Mouse (Mus musculus) Patski (cell line): ENCODE measurements around the gene 1700001K19Rik. TPM values are rescaled to one million over a fixed set of nuclear protein-coding genes. Genes with fewer than 3 reads are reported as not detected.
"Not testable (repeated sequence)": the region's sequence is repeated elsewhere in the genome, so short reads cannot be mapped to it uniquely, and the experiment has no call there.

Experiments used
- ATAC-seq: fragments of 100-300 bp; one replicate; pipeline ENCODE4 v1.8.0; 2021
- CTCF ChIA-PET: fragments of 350-600 bp; sonication (Branson Sonifier 250); formaldehyde crosslinking; loops from one replicate; lab custom pipeline; 2022; ENCODE audit warnings: inconsistent platforms; lab: Charles Lee
- POLR2A ChIA-PET: fragments of 350-600 bp; sonication (Branson Sonifier 250); formaldehyde crosslinking; loops from one replicate; lab custom pipeline; 2022; ENCODE audit warnings: antibody characterized with exemption, inconsistent platforms; lab: Charles Lee
- DNase-seq: peaks from one replicate; pipeline ENCODE4 v3.0.0-alpha.2; 2011; ENCODE audit warnings: low read depth, low spot score
- H3K27me3 ChIP-seq: fragments of 371-371 bp; one replicate; pipeline ENCODE4 v1.5.1; 2021
- CTCF ChIP-seq: fragments of 100-300 bp; IDR thresholded peaks from one replicate; pipeline ENCODE4 v1.5.1; 2021
- in situ Hi-C: fragments of 300-500 bp; cut with MboI; formaldehyde crosslinking; loops from 3 replicates; pipeline ENCODE4 v1.11.1; 2018; ENCODE audit warnings: low pct_unique_long_range_greater_than_20kb, mixed read lengths
- polyA plus RNA-seq: library from polyadenylated mRNA; unstranded; gene quantifications from one replicate; pipeline ENCODE4 v1.2.3, GENCODE M21; 2021

The 1700001K19Rik gene
- polyA plus RNA-seq, 1 experiment from 2014 or later = 0.12 TPM

GRCm38 (mm10) chr12:110696173-110696974 lies 14.0 kb upstream of the 1700001K19Rik start:
- TF ChIP-seq CTCF = no peak
- CTCF ChIA-PET = no interaction called here
- in situ Hi-C loops = no loop called here
- no peaks in the 10 kb centered on the region for H3K27me3 ChIP-seq
- ATAC-seq (peak; percentile 85), DNase-seq (peak; percentile 73)
- POLR2A ChIA-PET = no interaction called here

DNA sequence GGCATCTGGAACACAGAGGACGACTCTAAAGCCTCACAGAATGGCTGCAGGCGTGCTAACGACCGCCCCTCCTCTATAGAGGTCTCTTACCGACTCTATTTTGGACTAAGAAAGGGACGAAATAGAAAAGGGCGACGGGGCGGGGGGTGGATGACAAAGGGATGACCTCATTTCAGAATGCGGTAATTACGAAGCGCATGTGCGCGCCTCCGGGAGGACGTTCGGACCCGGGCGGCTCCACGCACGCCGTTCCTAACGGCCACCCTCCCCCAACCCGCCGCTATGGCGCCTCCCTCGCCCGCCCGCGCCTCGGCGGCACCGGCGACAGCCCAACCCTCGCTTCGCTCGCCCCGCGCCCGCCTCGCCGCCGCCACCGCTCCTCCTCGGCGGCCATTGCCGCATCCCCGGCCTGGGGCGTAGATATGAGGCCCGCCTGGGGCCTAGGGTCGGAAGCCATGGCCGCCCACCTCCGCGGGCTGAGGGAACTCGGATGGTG lies 13.3 kb upstream of the 1700001K19Rik start:
- POLR2A ChIA-PET = interaction anchor here (0.6 kb wide), 1 partner anchor 42 kb away, joined by 3 read pairs; the partner anchor contains the start of gene Wdr20
- CTCF ChIA-PET = no interaction called here
- peak; percentile 45 for ATAC-seq
- H3K27me3 ChIP-seq = no peaks in the 10 kb centered on the region
- DNase-seq = no peak
- no peak for TF ChIP-seq CTCF
- in situ Hi-C loops = no loop called here

DNA sequence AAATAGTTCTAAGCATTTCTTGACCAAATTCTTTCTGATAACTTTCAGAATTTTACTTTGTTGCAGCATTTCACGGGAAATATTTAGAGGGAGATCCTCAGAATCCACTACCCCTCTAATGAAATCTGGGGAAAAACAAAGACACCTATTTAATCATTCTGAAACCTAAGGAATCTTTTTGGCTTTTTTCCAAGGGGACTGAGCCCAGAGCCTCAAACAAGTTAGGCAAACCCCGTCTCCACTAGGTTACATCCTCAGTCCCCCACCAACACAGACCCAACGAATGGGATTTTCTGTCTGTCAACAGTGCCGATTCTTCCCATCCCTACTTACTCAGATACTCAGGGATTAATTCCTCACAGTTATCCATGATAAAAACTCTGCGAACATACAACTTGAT lies 11.0 kb upstream of the 1700001K19Rik start:
- H3K27me3 ChIP-seq, in situ Hi-C loops, ATAC-seq, CTCF ChIA-PET, DNase-seq, POLR2A ChIA-PET: not testable (repeated sequence)

DNA sequence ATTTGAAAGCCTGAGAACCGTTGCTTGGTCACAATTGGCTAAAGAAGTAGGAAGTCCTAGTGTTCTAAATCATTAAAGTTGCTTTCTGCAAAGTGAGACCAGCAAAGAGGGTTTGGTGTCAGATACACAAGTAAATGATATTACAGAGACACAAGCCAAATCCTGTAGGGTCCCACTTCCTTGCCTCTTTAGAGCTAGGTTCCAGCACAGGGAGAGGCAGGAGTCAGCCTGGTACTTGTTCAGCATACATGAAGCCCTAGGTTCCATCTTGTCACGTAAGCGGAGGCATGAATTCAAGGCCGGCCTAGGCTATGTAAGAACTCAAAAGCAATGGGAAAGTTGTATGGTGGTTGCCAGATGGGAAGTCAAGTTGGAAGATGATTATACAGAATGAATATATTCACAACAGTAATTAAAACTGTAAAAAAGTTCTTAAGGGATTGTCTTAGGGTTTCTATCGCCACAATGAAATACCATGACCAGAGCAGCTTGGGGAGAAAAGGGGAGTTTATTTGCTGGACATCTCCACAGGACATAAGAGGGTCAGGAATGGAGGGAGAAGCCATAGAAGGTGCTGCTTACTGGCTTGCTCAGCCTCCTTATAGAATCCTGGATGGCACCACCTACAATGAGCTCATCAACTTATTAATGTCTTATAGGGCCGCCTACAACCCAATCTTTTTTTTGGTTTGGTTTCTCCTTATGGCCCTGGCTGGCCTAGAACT lies 7.7 kb upstream of the 1700001K19Rik start:
- no peak for TF ChIP-seq CTCF
- in situ Hi-C loops = loop anchor here (10.0 kb wide), 1 partner anchor 155 kb away; the partner anchor contains the start of gene Mok
- no peak for DNase-seq
- H3K27me3 ChIP-seq = no peaks in the 10 kb centered on the region
- POLR2A ChIA-PET = no interaction called here
- CTCF ChIA-PET = no interaction called here
- no peak for ATAC-seq

DNA sequence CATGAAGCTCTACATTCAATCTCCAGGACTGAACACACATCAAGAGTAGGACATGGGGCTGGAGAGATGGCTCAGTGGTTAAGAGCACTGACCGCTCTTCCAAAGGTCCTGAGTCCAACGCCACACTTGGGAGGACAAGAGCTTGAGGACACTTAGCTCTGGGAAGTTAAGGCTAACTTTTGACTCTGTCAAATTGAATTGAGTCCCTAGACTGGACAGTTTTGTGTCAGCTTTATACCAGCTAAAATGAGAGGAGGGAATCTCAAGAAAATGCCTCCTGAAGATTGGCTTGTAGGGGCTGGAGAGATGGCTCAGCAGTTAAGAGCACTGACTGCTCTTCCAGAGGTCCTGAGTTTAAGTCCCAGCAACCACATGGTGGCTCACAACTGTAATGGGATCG lies 6.5 kb upstream of the 1700001K19Rik start:
- POLR2A ChIA-PET = interaction anchor here (0.6 kb wide), 2 partner anchors 29 to 82 kb away, joined by 3 read pairs; no protein-coding TSS in a partner anchor
- CTCF ChIA-PET = interaction anchor here (1.4 kb wide), 1 partner anchor 10 kb away, joined by 3 read pairs; no protein-coding TSS in a partner anchor
- not testable (repeated sequence) for ATAC-seq, H3K27me3 ChIP-seq, DNase-seq
- in situ Hi-C loops = loop anchor here (10.0 kb wide), 1 partner anchor 156 kb away; the partner anchor contains the start of gene Mok

GRCm38 (mm10) chr12:110687894-110688734 lies 5.7 kb upstream of the 1700001K19Rik start:
- no peak for TF ChIP-seq CTCF
- CTCF ChIA-PET = interaction anchor here (1.4 to 1.6 kb wide), 2 partner anchors 9 to 13 kb away, joined by 3 to 4 read pairs; no protein-coding TSS in a partner anchor
- in situ Hi-C loops = loop anchor here (10.0 kb wide), 1 partner anchor 157 kb away; the partner anchor contains the start of gene Mok
- DNase-seq (peak; percentile 69), ATAC-seq (peak; percentile 80)
- H3K27me3 ChIP-seq = no peaks in the 10 kb centered on the region
- POLR2A ChIA-PET = interaction anchor here (0.6 kb wide), 1 partner anchor 81 kb away, joined by 3 read pairs; no protein-coding TSS in a partner anchor

GRCm38 (mm10) chr12:110683580-110683979 lies 1.2 kb upstream of the 1700001K19Rik start:
- ChIA-PET CTCF (no interaction called here), POLR2A (no interaction called here)
- TF ChIP-seq CTCF = no peak
- H3K27me3 ChIP-seq = no peaks in the 10 kb centered on the region
- in situ Hi-C loops = loop anchor here (10.0 kb wide), 1 partner anchor 161 kb away; the partner anchor contains the start of gene Mok
- DNase-seq (no peak), ATAC-seq (no peak)

DNA sequence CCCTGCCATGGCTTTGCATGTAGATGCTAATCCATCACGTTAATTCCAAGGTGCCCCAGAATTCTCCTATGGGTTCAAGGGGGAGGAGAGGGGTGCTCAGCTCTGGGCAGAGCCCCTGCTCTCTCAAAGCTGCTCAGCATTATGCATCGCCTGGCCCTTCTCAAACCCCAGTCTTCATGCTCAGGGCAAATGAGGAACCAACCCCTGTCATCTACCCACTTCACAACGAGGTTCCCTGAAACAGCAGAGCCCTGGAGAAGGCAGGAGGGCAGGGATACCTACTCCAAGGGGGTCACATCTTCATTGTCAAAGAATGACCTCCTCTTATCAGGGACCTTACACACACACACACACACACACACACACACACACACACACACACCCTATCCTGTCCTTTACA lies 541 bp downstream of the 1700001K19Rik start:
- no peak for ATAC-seq
- ChIA-PET CTCF (interaction anchor here (1.9 kb wide), 1 partner anchor 21 kb away, joined by 5 read pairs; the partner anchor contains the start of gene Hsp90aa1), POLR2A (no interaction called here)
- no peak for DNase-seq
- H3K27me3 ChIP-seq = no peaks in the 10 kb centered on the region
- no peak for TF ChIP-seq CTCF
- in situ Hi-C loops = loop anchor here (10.0 kb wide), 1 partner anchor 163 kb away; the partner anchor contains the start of gene Mok

DNA sequence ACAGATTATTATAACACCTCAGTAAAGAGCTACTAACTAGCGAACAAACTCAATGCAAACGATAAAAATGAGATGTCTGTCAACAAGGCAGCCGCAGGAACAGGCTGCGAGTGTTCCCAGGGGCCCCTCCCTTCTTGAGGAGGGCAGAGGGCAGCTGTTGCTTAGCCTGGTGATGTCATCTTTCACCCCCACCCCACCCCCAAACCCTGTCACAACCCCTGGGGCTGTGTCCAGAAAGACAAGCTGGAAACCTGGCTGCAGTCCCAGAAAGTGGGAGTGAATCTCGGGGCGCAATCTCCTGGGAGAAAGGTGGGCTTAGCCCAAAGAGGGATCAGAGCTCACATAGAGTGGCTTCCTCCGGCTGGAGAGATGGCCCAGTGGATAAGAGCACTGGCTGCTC lies 1.2 kb downstream of the 1700001K19Rik start:
- no peak for ATAC-seq
- in situ Hi-C loops = loop anchor here (10.0 kb wide), 1 partner anchor 164 kb away; the partner anchor contains the start of gene Mok
- DNase-seq = no peak

More for the DNA sequence above, 1.2 kb downstream of the 1700001K19Rik start:
- ChIA-PET POLR2A (no interaction called here), CTCF (interaction anchor here (1.9 kb wide), 1 partner anchor 22 kb away, joined by 5 read pairs; the partner anchor contains the start of gene Hsp90aa1)
- TF ChIP-seq CTCF = no peak
- no peaks in the 10 kb centered on the region for H3K27me3 ChIP-seq
